Mouse (Mus musculus): Measurements from ENCODE around the gene Mink1. TPM values are rescaled to one million over a fixed set of nuclear protein-coding genes. Genes with fewer than 3 reads are reported as not detected.

The Mink1 gene
- total and polyA plus RNA-seq, 2 experiments from 2014 or later: 5.0 to 20.4 TPM

DNA sequence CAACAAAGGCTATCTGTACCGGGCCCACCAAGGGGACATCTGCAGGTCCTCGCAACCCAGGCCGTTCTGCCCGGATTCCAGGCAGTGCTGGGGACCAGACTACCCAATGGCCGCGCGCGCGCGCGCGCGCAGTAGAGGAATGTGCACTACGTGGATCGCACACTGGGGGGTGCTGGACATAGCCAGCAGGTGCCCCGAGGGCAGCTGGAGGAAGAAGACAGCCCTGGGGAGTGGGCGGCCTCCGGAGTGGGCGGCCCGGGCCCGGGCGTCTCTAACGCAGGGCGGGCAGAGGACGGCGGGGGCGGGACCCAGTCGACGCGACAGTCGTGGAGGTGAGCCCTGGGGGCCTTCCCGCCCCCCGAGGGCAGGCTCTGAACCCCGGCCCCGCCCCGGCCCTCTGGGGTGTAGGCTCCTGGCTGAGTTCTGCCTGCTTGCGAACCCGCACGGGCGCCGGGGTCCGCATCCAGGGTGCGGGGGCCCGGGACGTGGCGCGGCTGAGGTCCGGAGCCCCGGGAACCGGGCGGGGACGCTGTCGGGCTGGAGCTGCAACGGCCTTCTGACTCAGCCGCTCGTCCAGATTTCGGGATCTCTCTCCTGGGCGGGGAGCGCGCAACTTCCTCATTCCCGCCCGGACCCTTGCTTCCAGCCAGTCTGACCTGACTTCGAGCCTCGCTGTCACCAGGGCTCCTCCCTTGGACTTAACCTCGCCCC, 22.6 kb upstream of the Mink1 start, which contains the start of gene Pld2:
Gene Pld2, plus strand, starts transcription at position 188 of the 711 bp plus-strand sequence.
- peak; percentile 65 for TF ChIP-seq CTCF (IDR thresholded peaks at IDR 0.05; ENCODE audit: low read depth)
- no peak for TF ChIP-seq EP300 (IDR thresholded peaks at IDR 0.05; ENCODE audit: low read depth)
- ATAC-seq (ENCODE audit: insufficient read depth, low read depth) (peak; percentile 95), DNase-seq (ENCODE audit: low spot score) (peak; percentile 89)
- H3K9ac ChIP-seq (replicated peaks; ENCODE audit: low read depth, low read length): peak within 1 kb of the TSS; percentile 68
- peak within 1 kb of the TSS; percentile 71 for H3K4me2 ChIP-seq (ENCODE audit: low read depth, low read length)
- H3K36me3 ChIP-seq (replicated peaks; ENCODE audit: control insufficient read depth, insufficient read depth, low read length): 0 out of 2 replicates have a peak, but pooled peaks cover 6% of the 10 kb centered on the region
- H3K4me3 ChIP-seq (ENCODE audit: low read depth, low read length): peak within 1 kb of the TSS; percentile 72
- peak within 1 kb of the TSS; percentile 55; the same call in 1 of the 2 replicates for H3K27ac ChIP-seq (ENCODE audit: low read depth)
- WGBS: under 1% methylated on average over 47 of the region's 65 CpGs
- H3K27me3 ChIP-seq (ENCODE audit: control insufficient read depth, insufficient read depth, low read length): no peaks in the 10 kb centered on the region
- no peaks in the 10 kb centered on the region for H3K9me3 ChIP-seq (replicated peaks; ENCODE audit: control insufficient read depth, low read length)
- H3K4me1 ChIP-seq (ENCODE audit: control insufficient read depth, insufficient read depth): peaks cover 8% of the 10 kb centered on the region

DNA sequence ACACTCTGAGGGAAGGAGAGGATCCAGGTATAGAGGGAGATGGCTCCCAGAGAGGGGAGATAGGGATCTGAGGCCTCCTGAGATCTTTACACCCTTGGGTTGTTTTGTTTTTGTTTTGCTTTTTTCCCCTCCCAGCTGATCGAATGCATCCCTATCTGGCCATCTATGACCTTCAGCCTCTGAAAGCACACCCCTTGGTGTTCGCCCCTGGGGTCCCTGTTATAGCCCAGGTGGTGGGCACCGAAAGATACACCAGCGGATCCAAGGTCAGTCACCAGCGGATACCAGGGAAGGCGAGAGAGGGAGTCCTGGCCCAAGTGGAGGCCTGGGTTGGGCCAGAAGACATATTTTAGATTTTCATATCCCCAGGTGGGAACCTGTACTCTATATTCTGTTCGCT, 21.8 kb upstream of the Mink1 start:
- Histone ChIP-seq H3K4me1 (ENCODE audit: control insufficient read depth, insufficient read depth) (peaks cover 8% of the 10 kb centered on the region), H3K27ac (ENCODE audit: low read depth) (no peak overlapping the region), H3K4me3 (ENCODE audit: low read depth, low read length) (peak overlapping the region; percentile 72), H3K9me3 (replicated peaks; ENCODE audit: control insufficient read depth, low read length) (no peaks in the 10 kb centered on the region), H3K9ac (replicated peaks; ENCODE audit: low read depth, low read length) (no peak overlapping the region; the same call in 1 of the 2 replicates), H3K27me3 (ENCODE audit: control insufficient read depth, insufficient read depth, low read length) (no peaks in the 10 kb centered on the region), H3K4me2 (ENCODE audit: low read depth, low read length) (peak overlapping the region; percentile 71), H3K36me3 (replicated peaks; ENCODE audit: control insufficient read depth, insufficient read depth, low read length) (0 out of 2 replicates have a peak, but pooled peaks cover 6% of the 10 kb centered on the region)
- no peak for TF ChIP-seq CTCF (IDR thresholded peaks at IDR 0.05; ENCODE audit: low read depth)
- no peak for TF ChIP-seq EP300 (IDR thresholded peaks at IDR 0.05; ENCODE audit: low read depth)
- 81% methylated on average over 7 of the region's 7 CpGs for WGBS
- no peak for DNase-seq (ENCODE audit: low spot score)
- no peak for ATAC-seq (ENCODE audit: insufficient read depth, low read depth)

DNA sequence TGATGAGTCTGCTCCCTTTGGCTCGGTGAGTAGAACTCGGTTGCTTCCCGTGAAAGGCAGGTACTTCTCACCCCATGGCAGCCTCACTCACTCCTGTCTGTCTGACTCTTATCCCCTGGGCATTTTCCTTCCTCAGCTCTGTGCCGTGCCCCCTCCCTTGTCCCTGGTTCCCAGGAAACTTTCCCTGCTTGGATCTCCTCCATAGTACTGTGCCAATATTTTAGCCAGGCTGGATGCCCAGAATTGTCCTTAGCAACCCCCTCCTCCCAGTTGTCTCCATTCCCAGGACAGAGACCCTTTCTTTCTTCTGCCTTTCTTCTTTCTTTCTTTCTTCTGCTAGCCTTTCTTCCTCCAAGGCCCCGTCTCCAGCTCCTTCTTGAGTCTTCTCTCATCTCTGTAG, 21.3 kb upstream of the Mink1 start:
- no peak overlapping the region for H3K4me2 ChIP-seq (ENCODE audit: low read depth, low read length)
- TF ChIP-seq EP300 (IDR thresholded peaks at IDR 0.05; ENCODE audit: low read depth) (no peak), CTCF (IDR thresholded peaks at IDR 0.05; ENCODE audit: low read depth) (no peak)
- 0 out of 2 replicates have a peak, but pooled peaks cover 6% of the 10 kb centered on the region for H3K36me3 ChIP-seq (replicated peaks; ENCODE audit: control insufficient read depth, insufficient read depth, low read length)
- no peak overlapping the region for H3K27ac ChIP-seq (ENCODE audit: low read depth)
- 70% methylated on average over 5 of the region's 5 CpGs for WGBS
- H3K27me3 ChIP-seq (ENCODE audit: control insufficient read depth, insufficient read depth, low read length): no peaks in the 10 kb centered on the region
- peaks cover 8% of the 10 kb centered on the region for H3K4me1 ChIP-seq (ENCODE audit: control insufficient read depth, insufficient read depth)
- no peak overlapping the region for H3K9ac ChIP-seq (replicated peaks; ENCODE audit: low read depth, low read length)
- DNase-seq (ENCODE audit: low spot score) (no peak), ATAC-seq (ENCODE audit: insufficient read depth, low read depth) (no peak)
- H3K9me3 ChIP-seq (replicated peaks; ENCODE audit: control insufficient read depth, low read length): no peaks in the 10 kb centered on the region
- H3K4me3 ChIP-seq (ENCODE audit: low read depth, low read length): no peak overlapping the region

DNA sequence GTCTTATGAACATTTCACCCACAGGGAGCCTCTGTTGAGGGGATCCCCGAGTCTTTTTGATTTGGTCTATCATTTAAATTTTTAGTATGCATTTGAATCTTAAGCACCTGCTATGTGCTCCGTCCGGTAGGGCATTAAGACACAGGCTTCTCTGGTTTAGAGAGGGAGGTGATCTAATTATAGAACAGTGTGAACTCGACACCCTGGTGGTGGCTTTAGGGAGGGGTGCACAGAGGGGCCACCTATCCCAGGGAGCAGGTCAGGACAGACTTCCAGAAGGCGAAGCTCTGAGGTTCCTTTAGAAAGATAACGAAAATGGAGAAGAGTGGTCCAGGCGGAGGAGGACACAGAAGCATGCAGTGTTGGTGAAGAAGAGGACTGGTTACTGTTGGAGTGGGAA, 18.2 kb upstream of the Mink1 start:
- 37% methylated on average over 7 of the region's 7 CpGs for WGBS
- no peak overlapping the region for H3K27ac ChIP-seq (ENCODE audit: low read depth)

DNA sequence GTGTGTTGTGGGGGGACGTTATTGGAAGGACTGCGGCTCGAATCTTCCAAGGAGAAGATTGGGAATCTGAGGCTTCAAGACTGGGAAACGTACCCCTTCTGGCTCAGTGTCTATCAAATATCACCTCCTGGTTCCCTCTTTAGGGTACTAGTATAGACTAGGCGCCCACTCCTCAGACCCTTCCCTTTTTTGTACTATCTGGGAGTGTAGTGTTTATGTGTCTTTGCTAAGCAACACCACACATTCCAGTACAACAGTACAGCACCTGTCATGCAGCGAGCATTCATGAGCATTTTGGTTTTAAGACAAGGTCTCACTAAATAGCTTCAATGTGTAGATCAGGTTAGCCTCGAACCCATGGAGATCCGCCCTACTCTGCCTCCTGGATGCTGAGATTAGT, 11.2 kb upstream of the Mink1 start:
- WGBS: 88% methylated on average over 8 of the region's 8 CpGs
- H3K36me3 ChIP-seq (replicated peaks; ENCODE audit: control insufficient read depth, insufficient read depth, low read length): peaks cover 18% of the 10 kb centered on the region; the same call in 1 of the 2 replicates
- no peak overlapping the region for H3K27ac ChIP-seq (ENCODE audit: low read depth)
- no peak for TF ChIP-seq EP300 (IDR thresholded peaks at IDR 0.05; ENCODE audit: low read depth)
- TF ChIP-seq CTCF (IDR thresholded peaks at IDR 0.05; ENCODE audit: low read depth): no peak
- DNase-seq (ENCODE audit: low spot score): no peak
- ATAC-seq (ENCODE audit: insufficient read depth, low read depth): no peak
- no peaks in the 10 kb centered on the region for H3K27me3 ChIP-seq (ENCODE audit: control insufficient read depth, insufficient read depth, low read length)
- no peak overlapping the region for H3K4me3 ChIP-seq (ENCODE audit: low read depth, low read length)
- no peaks in the 10 kb centered on the region for H3K9me3 ChIP-seq (replicated peaks; ENCODE audit: control insufficient read depth, low read length)
- H3K4me1 ChIP-seq (ENCODE audit: control insufficient read depth, insufficient read depth): no peaks in the 10 kb centered on the region
- H3K4me2 ChIP-seq (ENCODE audit: low read depth, low read length): no peak overlapping the region
- H3K9ac ChIP-seq (replicated peaks; ENCODE audit: low read depth, low read length): no peak overlapping the region

More for the DNA sequence above, 18.2 kb upstream of the Mink1 start:
- H3K4me1 ChIP-seq (ENCODE audit: control insufficient read depth, insufficient read depth): peaks cover 8% of the 10 kb centered on the region
- H3K9me3 ChIP-seq (replicated peaks; ENCODE audit: control insufficient read depth, low read length): no peaks in the 10 kb centered on the region
- DNase-seq (ENCODE audit: low spot score) (peak; percentile 55), ATAC-seq (ENCODE audit: insufficient read depth, low read depth) (no peak)
- peak overlapping the region; percentile 21 for H3K4me2 ChIP-seq (ENCODE audit: low read depth, low read length)
- H3K4me3 ChIP-seq (ENCODE audit: low read depth, low read length): no peak overlapping the region
- H3K9ac ChIP-seq (replicated peaks; ENCODE audit: low read depth, low read length): no peak overlapping the region
- no peaks in the 10 kb centered on the region for H3K27me3 ChIP-seq (ENCODE audit: control insufficient read depth, insufficient read depth, low read length)
- TF ChIP-seq EP300 (IDR thresholded peaks at IDR 0.05; ENCODE audit: low read depth) (no peak), CTCF (IDR thresholded peaks at IDR 0.05; ENCODE audit: low read depth) (no peak; the same call in 1 of the 2 replicates)
- 0 out of 2 replicates have a peak, but pooled peaks cover 6% of the 10 kb centered on the region for H3K36me3 ChIP-seq (replicated peaks; ENCODE audit: control insufficient read depth, insufficient read depth, low read length)

All from heart, postnatal 0 days (tissue).